Mouse (Mus musculus) myocyte (in vitro differentiated cells): Measurements from ENCODE around the gene Nipbl. TPM values are rescaled to one million over a fixed set of nuclear protein-coding genes. Genes with fewer than 3 reads are reported as not detected.

Experiments
- H3K27me3 ChIP-seq: one replicate; pipeline ENCODE4 v1.6.1; 2011; ENCODE audit not compliant: control insufficient read depth, insufficient read depth, insufficient read length
- H3K36me3 ChIP-seq: one replicate; pipeline ENCODE4 v1.6.1; 2011; ENCODE audit not compliant: control insufficient read depth, insufficient read depth
- H3K4me2 ChIP-seq: one replicate; pipeline ENCODE4 v1.6.1; 2011; ENCODE audit warnings: low read depth, control low read depth
- H3K4me3 ChIP-seq: one replicate; pipeline ENCODE4 v1.5.1; 2011; ENCODE audit warnings: mild to moderate bottlenecking, control low read depth, moderate library complexity
- H3K79me2 ChIP-seq: one replicate; pipeline ENCODE4 v1.6.1; 2011; ENCODE audit not compliant: control insufficient read depth, insufficient read depth
- H3ac ChIP-seq: one replicate; pipeline ENCODE4 v1.6.1; 2011; ENCODE audit not compliant: control insufficient read depth, insufficient read length
- CEBPB ChIP-seq: IDR thresholded peaks from 2 replicates; pipeline ENCODE4 v1.6.1; 2011; ENCODE audit warnings: mild to moderate bottlenecking, moderate library complexity; ENCODE audit not compliant: poor library complexity, insufficient read depth, severe bottlenecking
- E2F4 ChIP-seq: IDR thresholded peaks from one replicate; pipeline ENCODE4 v1.6.1; 2011; ENCODE audit warnings: mild to moderate bottlenecking, control low read depth, moderate library complexity; ENCODE audit not compliant: insufficient read depth
- MAX ChIP-seq: IDR thresholded peaks from one replicate; pipeline ENCODE4 v1.6.1; 2011; ENCODE audit warnings: low read depth, mild to moderate bottlenecking, control low read depth
- MYOD1 ChIP-seq, 3 experiments: IDR thresholded peaks; one replicate each; pipeline ENCODE4 v1.6.1; 2011; ENCODE audit warnings: control low read depth in 2 of 3, low read depth in 2 of 3, mild to moderate bottlenecking in 2 of 3, moderate library complexity in 1 of 3; ENCODE audit not compliant: insufficient read length in 2 of 3, control insufficient read depth in 1 of 3
- MYOG ChIP-seq, 3 experiments: IDR thresholded peaks; one replicate each; pipeline ENCODE4 v1.6.1; 2011; ENCODE audit warnings: control low read depth in 2 of 3, low read depth in 2 of 3, mild to moderate bottlenecking in 2 of 3; ENCODE audit not compliant: insufficient read length in 2 of 3, control insufficient read depth in 1 of 3, insufficient read depth in 1 of 3
- POLR2A ChIP-seq: IDR thresholded peaks from one replicate; pipeline ENCODE4 v1.6.1; 2011; ENCODE audit warnings: low read depth, mild to moderate bottlenecking, control low read depth, moderate library complexity; ENCODE audit not compliant: insufficient read length
- POLR2AphosphoS2 ChIP-seq: IDR thresholded peaks from one replicate; pipeline ENCODE4 v1.6.1; 2011; ENCODE audit warnings: low read depth, control low read depth; ENCODE audit not compliant: insufficient read length
- REST ChIP-seq: IDR thresholded peaks from one replicate; pipeline ENCODE4 v1.6.1; 2011; ENCODE audit warnings: mild to moderate bottlenecking, control low read depth, moderate library complexity; ENCODE audit not compliant: insufficient read depth, insufficient read length
- SRF ChIP-seq: IDR thresholded peaks from one replicate; pipeline ENCODE4 v1.6.1; 2011; ENCODE audit warnings: low read depth; ENCODE audit not compliant: control insufficient read depth, insufficient read length
- TCF12 ChIP-seq: IDR thresholded peaks from one replicate; pipeline ENCODE4 v1.6.1; 2011; ENCODE audit warnings: mild to moderate bottlenecking, control low read depth; ENCODE audit not compliant: poor library complexity, insufficient read depth, severe bottlenecking
- TCF3 ChIP-seq: IDR thresholded peaks from one replicate; pipeline ENCODE4 v1.6.1; 2011; ENCODE audit warnings: low read depth, control low read depth; ENCODE audit not compliant: insufficient read length
- USF1 ChIP-seq: IDR thresholded peaks from one replicate; pipeline ENCODE4 v1.6.1; 2011; ENCODE audit warnings: low read depth, mild to moderate bottlenecking, control low read depth, moderate library complexity
- polyA plus RNA-seq: library from polyadenylated mRNA; unstranded; fragments of >200 nt; fragmentation: generic; extraction: Trizol; gene quantifications from one replicate; pipeline ENCODE4 v1.2.1, GENCODE M21; 2012; ENCODE audit warnings: missing spikeins

Nipbl gene
- 6.5 TPM for polyA plus RNA-seq

GRCm38 (mm10) chr15:8443926-8444889, at the start of gene Nipbl:
Nipbl (minus strand) TSS chr15:8444463.
- TF ChIP-seq MYOG (IDR thresholded peaks at IDR 0.05; ENCODE audit: control insufficient read depth in 1 of 3, insufficient read depth in 1 of 3, insufficient read length in 2 of 3, low read depth in 2 of 3) (peak in 1 of 3 experiments; percentile 2), MYOD1 (IDR thresholded peaks at IDR 0.05; ENCODE audit: control insufficient read depth in 1 of 3, insufficient read length in 2 of 3, low read depth in 2 of 3) (peak in 1 of 3 experiments; percentile 12), POLR2AphosphoS2 (peak; percentile 75), MAX (no peak), USF1 (no peak), POLR2A (peak; percentile 82), SRF (no peak), E2F4 (peak; percentile 50), TCF12 (no peak)
- peak within 1 kb of the TSS; percentile 99 for H3ac ChIP-seq
- H3K36me3 ChIP-seq = no peaks in the 10 kb centered on the region
- no peaks in the 10 kb centered on the region for H3K27me3 ChIP-seq
- H3K79me2 ChIP-seq = peaks cover 68% of the 10 kb centered on the region
- H3K4me2 ChIP-seq = peak within 1 kb of the TSS; percentile 96
- peak within 1 kb of the TSS; percentile 70 for H3K4me3 ChIP-seq

DNA sequence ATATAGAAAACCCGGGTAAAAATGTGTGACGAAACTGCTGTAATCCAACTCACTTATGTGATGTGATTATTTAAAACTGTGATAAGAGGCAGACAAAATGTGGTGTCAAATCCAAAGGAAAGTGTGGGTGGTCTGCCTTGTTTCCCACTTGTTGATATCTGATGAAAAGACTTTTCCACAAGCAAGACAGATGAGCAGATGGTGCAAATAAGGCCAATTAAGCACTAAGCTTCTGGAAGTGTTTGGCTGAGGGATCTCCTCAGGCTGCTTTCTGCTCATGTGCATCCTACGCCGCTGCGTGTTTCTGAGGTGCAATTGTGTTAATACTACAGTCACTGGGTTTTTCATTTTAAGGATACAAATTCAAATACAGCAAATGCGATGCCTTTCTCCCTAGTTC, 41.0 kb upstream of the Nipbl start:
- Histone ChIP-seq H3K79me2 (no peaks in the 10 kb centered on the region), H3ac (no peak overlapping the region), H3K4me2 (no peak overlapping the region), H3K36me3 (no peaks in the 10 kb centered on the region), H3K4me3 (no peak overlapping the region), H3K27me3 (no peaks in the 10 kb centered on the region)
- TF ChIP-seq USF1 (no peak), SRF (no peak), MYOG (IDR thresholded peaks at IDR 0.05; ENCODE audit: control insufficient read depth in 1 of 3, insufficient read depth in 1 of 3, insufficient read length in 2 of 3, low read depth in 2 of 3) (no peak), TCF12 (no peak), MAX (no peak), CEBPB (no peak), TCF3 (no peak), POLR2AphosphoS2 (no peak), E2F4 (no peak), REST (no peak), MYOD1 (IDR thresholded peaks at IDR 0.05; ENCODE audit: control insufficient read depth in 1 of 3, insufficient read length in 2 of 3, low read depth in 2 of 3) (no peak), POLR2A (no peak)

GRCm38 (mm10) chr15:8469006-8469575, 24.8 kb upstream of the Nipbl start:
- H3K27me3 ChIP-seq = no peaks in the 10 kb centered on the region
- no peak overlapping the region for H3K4me2 ChIP-seq
- no peaks in the 10 kb centered on the region for H3K79me2 ChIP-seq
- H3K4me3 ChIP-seq = no peak overlapping the region
- no peak overlapping the region for H3ac ChIP-seq
- H3K36me3 ChIP-seq = no peaks in the 10 kb centered on the region
- TF ChIP-seq TCF3 (no peak), SRF (no peak), POLR2AphosphoS2 (no peak), USF1 (no peak), E2F4 (no peak), POLR2A (no peak)

DNA sequence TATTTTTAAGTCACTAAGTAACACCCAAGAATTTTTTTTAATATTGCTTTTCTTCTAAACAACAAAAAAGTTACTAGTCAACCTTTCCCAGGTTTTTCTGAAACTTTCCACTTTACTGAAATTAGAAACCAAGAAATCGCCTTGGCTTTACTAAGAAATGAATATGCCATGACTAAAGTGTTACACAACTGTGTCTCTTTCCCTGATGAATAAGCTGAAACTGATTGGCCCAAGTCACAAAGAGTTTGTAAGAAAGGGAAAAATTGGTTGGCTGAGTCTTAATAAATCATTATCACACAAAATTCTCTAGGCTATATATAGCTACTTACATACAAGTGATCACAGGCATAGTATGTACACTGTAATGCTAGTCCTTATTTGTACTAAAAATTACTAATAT, 19.3 kb upstream of the Nipbl start:
- no peak overlapping the region for H3ac ChIP-seq
- no peaks in the 10 kb centered on the region for H3K27me3 ChIP-seq
- no peaks in the 10 kb centered on the region for H3K36me3 ChIP-seq
- TF ChIP-seq CEBPB = no peak
- no peak for TF ChIP-seq POLR2AphosphoS2
- no peak for TF ChIP-seq POLR2A
- TF ChIP-seq USF1 = no peak
- TF ChIP-seq MAX = no peak
- no peak for TF ChIP-seq SRF
- TF ChIP-seq E2F4 = no peak
- no peak for TF ChIP-seq TCF12
- no peak for TF ChIP-seq MYOD1 (IDR thresholded peaks at IDR 0.05; ENCODE audit: control insufficient read depth in 1 of 3, insufficient read length in 2 of 3, low read depth in 2 of 3)
- TF ChIP-seq MYOG (IDR thresholded peaks at IDR 0.05; ENCODE audit: control insufficient read depth in 1 of 3, insufficient read depth in 1 of 3, insufficient read length in 2 of 3, low read depth in 2 of 3) = no peak
- TF ChIP-seq REST = no peak
- no peak for TF ChIP-seq TCF3
- H3K4me3 ChIP-seq = no peak overlapping the region
- no peak overlapping the region for H3K4me2 ChIP-seq
- H3K79me2 ChIP-seq = no peaks in the 10 kb centered on the region

GRCm38 (mm10) chr15:8462780-8463179, 18.5 kb upstream of the Nipbl start:
- H3K36me3 ChIP-seq = no peaks in the 10 kb centered on the region
- H3K4me3 ChIP-seq = no peak overlapping the region
- H3K4me2 ChIP-seq = no peak overlapping the region
- no peak for TF ChIP-seq MYOD1 (IDR thresholded peaks at IDR 0.05; ENCODE audit: control insufficient read depth in 1 of 3, insufficient read length in 2 of 3, low read depth in 2 of 3)
- no peak for TF ChIP-seq POLR2AphosphoS2
- no peak for TF ChIP-seq E2F4
- no peak for TF ChIP-seq SRF
- no peak for TF ChIP-seq POLR2A
- TF ChIP-seq USF1 = no peak
- TF ChIP-seq TCF12 = no peak
- TF ChIP-seq CEBPB = no peak
- TF ChIP-seq REST = no peak
- TF ChIP-seq TCF3 = no peak
- no peak for TF ChIP-seq MYOG (IDR thresholded peaks at IDR 0.05; ENCODE audit: control insufficient read depth in 1 of 3, insufficient read depth in 1 of 3, insufficient read length in 2 of 3, low read depth in 2 of 3)
- no peak for TF ChIP-seq MAX
- H3ac ChIP-seq = no peak overlapping the region
- H3K79me2 ChIP-seq = no peaks in the 10 kb centered on the region
- no peaks in the 10 kb centered on the region for H3K27me3 ChIP-seq
